Mouse (Mus musculus): ENCODE results near the gene Gja4.

Gene Gja4

GRCm38 (mm10) chr4:127313861-127314260 lies at the start of gene Gja4:
Gja4 (minus strand) TSS chr4:127314039.
- no peak for DNase-seq (ENCODE audit: low spot score)

- DNase-seq (ENCODE audit: low spot score): no peak
These were observed 49.5 kb upstream of the Gja4 start for GRCm38 (mm10) chr4:127363331-127363730.

- DNase-seq (ENCODE audit: low spot score): no peak
These were observed 48.7 kb upstream of the Gja4 start for GRCm38 (mm10) chr4:127362520-127362919.

- DNase-seq (ENCODE audit: low spot score): no peak
These were observed 44.2 kb upstream of the Gja4 start, which contains the start of gene Gjb5 for GRCm38 (mm10) chr4:127358018-127358417. Gjb5 (minus strand) TSS chr4:127358181.

- no peak for DNase-seq (ENCODE audit: low spot score)
These were observed 41.0 kb upstream of the Gja4 start for GRCm38 (mm10) chr4:127354506-127355485.

- DNase-seq (ENCODE audit: low spot score): no peak
These were observed 40.2 kb upstream of the Gja4 start, which contains the start of gene Gjb4 for GRCm38 (mm10) chr4:127353951-127354438. Gjb4 (minus strand) TSS chr4:127354081.

GRCm38 (mm10) chr4:127352594-127352993 lies 38.8 kb upstream of the Gja4 start:
- DNase-seq (ENCODE audit: low spot score): no peak

GRCm38 (mm10) chr4:127349560-127350300 lies 35.9 kb upstream of the Gja4 start:
- DNase-seq (ENCODE audit: low spot score): no peak

GRCm38 (mm10) chr4:127345000-127345399 lies 31.2 kb upstream of the Gja4 start:
- no peak for DNase-seq (ENCODE audit: low spot score)

GRCm38 (mm10) chr4:127341372-127341771 lies 27.5 kb upstream of the Gja4 start:
- DNase-seq (ENCODE audit: low spot score): no peak

GRCm38 (mm10) chr4:127337668-127338067 lies 23.8 kb upstream of the Gja4 start:
- no peak for DNase-seq (ENCODE audit: low spot score)

- no peak for DNase-seq (ENCODE audit: low spot score)
These were observed 21.1 kb upstream of the Gja4 start for GRCm38 (mm10) chr4:127334870-127335504.

GRCm38 (mm10) chr4:127331171-127331570 lies 17.3 kb upstream of the Gja4 start:
- no peak for DNase-seq (ENCODE audit: low spot score)

- DNase-seq (ENCODE audit: low spot score): no peak
These were observed 16.6 kb upstream of the Gja4 start, which contains the start of gene Gjb3 for GRCm38 (mm10) chr4:127330181-127331100. Gjb3 (minus strand) TSS chr4:127330844.

GRCm38 (mm10) chr4:127329751-127330150 lies 15.9 kb upstream of the Gja4 start:
- no peak for DNase-seq (ENCODE audit: low spot score)

GRCm38 (mm10) chr4:127329046-127329445 lies 15.2 kb upstream of the Gja4 start:
- no peak for DNase-seq (ENCODE audit: low spot score)

GRCm38 (mm10) chr4:127328378-127328777 lies 14.5 kb upstream of the Gja4 start:
- DNase-seq (ENCODE audit: low spot score): no peak

- DNase-seq (ENCODE audit: low spot score): no peak
These were observed 13.9 kb upstream of the Gja4 start for GRCm38 (mm10) chr4:127327749-127328148.

GRCm38 (mm10) chr4:127327258-127327657 lies 13.4 kb upstream of the Gja4 start:
- DNase-seq (ENCODE audit: low spot score): no peak

- DNase-seq (ENCODE audit: low spot score): no peak
These were observed 11.4 kb upstream of the Gja4 start for GRCm38 (mm10) chr4:127325276-127325675.

GRCm38 (mm10) chr4:127324759-127325158 lies 10.9 kb upstream of the Gja4 start:
- DNase-seq (ENCODE audit: low spot score): peak; percentile 21
